Mouse (Mus musculus) forebrain, embryonic 11.5 days (tissue): ENCODE results near the gene Btn2a2. TPM values are rescaled to one million over a fixed set of nuclear protein-coding genes. Genes with fewer than 3 reads are reported as not detected.

Experiments used
- ATAC-seq: fragments of 200-750 bp; cut with Nextera tagmentation; replicated peaks from 2 replicates; pipeline ENCODE4 v1.8.0; 2017; ENCODE audit warnings: moderate TSS enrichment; ENCODE audit not compliant: low FRiP score
- DNase-seq: peaks from one replicate; pipeline ENCODE4 v3.0.0-alpha.2; 2017; ENCODE audit warnings: low spot score
- H3K27ac ChIP-seq: fragments of 300-500 bp; sonication (generic); 2 replicates; pipeline ENCODE4 v1.5.1; 2014; ENCODE audit warnings: low read depth, low read length
- H3K27me3 ChIP-seq: fragments of 300-500 bp; sonication (generic); 2 replicates; pipeline ENCODE4 v1.6.1; 2014; ENCODE audit warnings: mild to moderate bottlenecking, low read length, mixed read lengths; ENCODE audit not compliant: control insufficient read depth, insufficient read depth
- H3K36me3 ChIP-seq: fragments of 300-500 bp; sonication (generic); 2 replicates; pipeline ENCODE4 v1.6.1; 2014; ENCODE audit warnings: mild to moderate bottlenecking, low read length, moderate library complexity, mixed read lengths; ENCODE audit not compliant: control insufficient read depth, insufficient read depth
- H3K4me1 ChIP-seq: fragments of 300-500 bp; sonication (generic); replicated peaks from 2 replicates; pipeline ENCODE4 v1.6.1; 2014; ENCODE audit warnings: low read length, mixed read lengths; ENCODE audit not compliant: control insufficient read depth, insufficient read depth
- H3K4me2 ChIP-seq: fragments of 300-500 bp; sonication (generic); 2 replicates; pipeline ENCODE4 v1.6.1; 2014; ENCODE audit warnings: low read depth, mild to moderate bottlenecking, low read length, moderate library complexity, mixed read lengths; ENCODE audit not compliant: severe bottlenecking
- H3K4me3 ChIP-seq: fragments of 300-500 bp; sonication (generic); 2 replicates; pipeline ENCODE4 v1.5.1; 2014; ENCODE audit warnings: low read depth, low read length
- H3K9ac ChIP-seq: fragments of 300-500 bp; sonication (generic); 2 replicates; pipeline ENCODE4 v1.6.1; 2014; ENCODE audit warnings: low read length
- H3K9me3 ChIP-seq: fragments of 300-500 bp; sonication (generic); 2 replicates; pipeline ENCODE4 v1.6.1; 2016; ENCODE audit warnings: low read length, mixed read lengths; ENCODE audit not compliant: control insufficient read depth
- WGBS: fragments of 180-500 bp; shearing (Covaris S2); extraction: QIAGEN DNeasy Blood & Tissue Kit; methylation state at CpG from one replicate; pipeline ENCODE4 v1.1.7; 2014; 5-methylcytosine and 5-hydroxymethylcytosine counted together
- polyA plus RNA-seq: library from polyadenylated mRNA; unstranded; fragments of >200 nt; fragmentation: Nextera tagmentation; extraction: Ambion mirVana; gene quantifications from 2 replicates; pipeline ENCODE4 v1.2.1, GENCODE M21; 2014

The Btn2a2 gene
- polyA plus RNA-seq, 1 experiment from 2014 or later, result 0.59 TPM

- Histone ChIP-seq H3K36me3 (no peaks in the 10 kb centered on the region), H3K27me3 (no peaks in the 10 kb centered on the region), H3K9me3 (no peaks in the 10 kb centered on the region), H3K9ac (peak overlapping the region; percentile 63), H3K4me3 (peak overlapping the region; percentile 59), H3K27ac (peak overlapping the region; percentile 73), H3K4me1 (no peaks in the 10 kb centered on the region), H3K4me2 (peak overlapping the region; percentile 35)
- ATAC-seq (peak; percentile 87), DNase-seq (peak; percentile 83)
- 0% methylated on average over 25 of the region's 25 CpGs for WGBS
Observed at GRCm38 (mm10) chr13:23453362-23453862, 35.2 kb downstream of the Btn2a2 start.

GRCm38 (mm10) chr13:23450398-23450797 lies 38.3 kb downstream of the Btn2a2 start:
- peak overlapping the region; percentile 58 for H3K4me2 ChIP-seq
- DNase-seq (peak; percentile 94), ATAC-seq (0 out of 2 replicates have a peak, but pooled peaks have one; percentile 32)
- H3K27ac ChIP-seq, result peak overlapping the region; percentile 39; the same call in 1 of the 2 replicates
- H3K4me1 ChIP-seq, result no peaks in the 10 kb centered on the region
- peak overlapping the region; percentile 59 for H3K4me3 ChIP-seq
- WGBS, result under 1% methylated on average over 15 of the region's 15 CpGs
- no peaks in the 10 kb centered on the region for H3K9me3 ChIP-seq
- peak overlapping the region; percentile 65 for H3K9ac ChIP-seq
- H3K36me3 ChIP-seq, result no peaks in the 10 kb centered on the region
- H3K27me3 ChIP-seq, result no peaks in the 10 kb centered on the region

GRCm38 (mm10) chr13:23449235-23450095 lies 39.2 kb downstream of the Btn2a2 start:
- Histone ChIP-seq H3K4me1 (peaks cover 1% of the 10 kb centered on the region), H3K4me2 (peak overlapping the region; percentile 58), H3K4me3 (peak overlapping the region; percentile 59), H3K36me3 (no peaks in the 10 kb centered on the region), H3K9ac (peak overlapping the region; percentile 65), H3K27me3 (no peaks in the 10 kb centered on the region), H3K27ac (no peak overlapping the region), H3K9me3 (no peaks in the 10 kb centered on the region)
- DNase-seq, result peak; percentile 87
- ATAC-seq, result peak; percentile 24; the same call in 1 of the 2 replicates
- whole genome bisulfite sequencing, result under 1% methylated on average over 24 of the region's 24 CpGs

- Histone ChIP-seq H3K4me3 (no peak overlapping the region), H3K9ac (no peak overlapping the region), H3K4me1 (peaks cover 3% of the 10 kb centered on the region), H3K27ac (no peak overlapping the region), H3K4me2 (peak overlapping the region; percentile 58; the same call in 1 of the 2 replicates), H3K36me3 (no peaks in the 10 kb centered on the region), H3K9me3 (no peaks in the 10 kb centered on the region), H3K27me3 (no peaks in the 10 kb centered on the region)
- ATAC-seq, result no peak
- 52% methylated on average over 3 of the region's 3 CpGs for WGBS
- no peak for DNase-seq
Observed at GRCm38 (mm10) chr13:23448758-23449157, 39.9 kb downstream of the Btn2a2 start.

- H3K9me3 ChIP-seq, result no peaks in the 10 kb centered on the region
- H3K4me2 ChIP-seq, result peak overlapping the region; percentile 55
- H3K4me1 ChIP-seq, result peaks cover 3% of the 10 kb centered on the region
- peak overlapping the region; percentile 55 for H3K9ac ChIP-seq
- no peaks in the 10 kb centered on the region for H3K36me3 ChIP-seq
- peak overlapping the region; percentile 98 for H3K27ac ChIP-seq
- no peaks in the 10 kb centered on the region for H3K27me3 ChIP-seq
- DNase-seq (peak; percentile 92), ATAC-seq (peak; percentile 73)
- H3K4me3 ChIP-seq, result peak overlapping the region; percentile 64
- under 1% methylated on average over 16 of the region's 16 CpGs for WGBS
Observed at GRCm38 (mm10) chr13:23446498-23446952, 42.1 kb downstream of the Btn2a2 start.

- peak overlapping the region; percentile 55 for H3K4me2 ChIP-seq
- H3K9ac ChIP-seq, result peak overlapping the region; percentile 92
- peaks cover 3% of the 10 kb centered on the region for H3K4me1 ChIP-seq
- H3K27me3 ChIP-seq, result no peaks in the 10 kb centered on the region
- no peaks in the 10 kb centered on the region for H3K9me3 ChIP-seq
- peak overlapping the region; percentile 64 for H3K4me3 ChIP-seq
- under 1% methylated on average over 55 of the region's 55 CpGs for WGBS
- H3K36me3 ChIP-seq, result no peaks in the 10 kb centered on the region
- DNase-seq, result peak; percentile 93
- peak; percentile 92 for ATAC-seq
- peak overlapping the region; percentile 98 for H3K27ac ChIP-seq
Observed at GRCm38 (mm10) chr13:23445561-23446320, 42.9 kb downstream of the Btn2a2 start.

GRCm38 (mm10) chr13:23445156-23445555 lies 43.5 kb downstream of the Btn2a2 start:
- Histone ChIP-seq H3K9ac (peak overlapping the region; percentile 92), H3K9me3 (no peaks in the 10 kb centered on the region), H3K4me1 (peaks cover 3% of the 10 kb centered on the region), H3K4me2 (peak overlapping the region; percentile 55), H3K4me3 (peak overlapping the region; percentile 64), H3K36me3 (no peaks in the 10 kb centered on the region), H3K27me3 (no peaks in the 10 kb centered on the region), H3K27ac (peak overlapping the region; percentile 98)
- 3% methylated on average over 10 of the region's 10 CpGs for WGBS
- ATAC-seq (peak; percentile 11; the same call in 1 of the 2 replicates), DNase-seq (no peak)

GRCm38 (mm10) chr13:23444451-23444850 lies 44.2 kb downstream of the Btn2a2 start:
- peak overlapping the region; percentile 55; the same call in 1 of the 2 replicates for H3K4me2 ChIP-seq
- no peak for ATAC-seq
- H3K9me3 ChIP-seq, result no peaks in the 10 kb centered on the region
- peak overlapping the region; percentile 29; the same call in 1 of the 2 replicates for H3K9ac ChIP-seq
- peaks cover 3% of the 10 kb centered on the region for H3K4me1 ChIP-seq
- WGBS, result 47% methylated on average over 5 of the region's 5 CpGs
- no peak for DNase-seq
- H3K4me3 ChIP-seq, result no peak overlapping the region
- no peaks in the 10 kb centered on the region for H3K36me3 ChIP-seq
- no peak overlapping the region for H3K27ac ChIP-seq
- H3K27me3 ChIP-seq, result no peaks in the 10 kb centered on the region
